Mouse (Mus musculus): Measurements from ENCODE around the gene Gnl1.
"Not testable (repeated sequence)": the region's sequence is repeated elsewhere in the genome, so short reads cannot be mapped to it uniquely, and the experiment has no call there.

Gnl1 gene

GRCm38 (mm10) chr17:36023710-36024654 is 44.3 kb downstream of the Gnl1 start:
- DNase-seq (ENCODE audit: extremely low read depth, low read depth, low spot score): peak; percentile 92

GRCm38 (mm10) chr17:36025197-36025596 is 45.5 kb downstream of the Gnl1 start:
- no peak for DNase-seq (ENCODE audit: extremely low read depth, low read depth, low spot score)

GRCm38 (mm10) chr17:36025901-36026300 is 46.2 kb downstream of the Gnl1 start:
- DNase-seq (ENCODE audit: extremely low read depth, low read depth, low spot score): no peak

GRCm38 (mm10) chr17:36027663-36028062 is 48.0 kb downstream of the Gnl1 start:
- DNase-seq (ENCODE audit: extremely low read depth, low read depth, low spot score): no peak

GRCm38 (mm10) chr17:36028879-36029619 is 49.4 kb downstream of the Gnl1 start:
- no peak for DNase-seq (ENCODE audit: extremely low read depth, low read depth, low spot score)

- not testable (repeated sequence) for DNase-seq (ENCODE audit: extremely low read depth, low read depth, low spot score)
Measured at GRCm38 (mm10) chr17:36030046-36030702, 50.5 kb downstream of the Gnl1 start.

GRCm38 (mm10) chr17:36030703-36031582 is 51.3 kb downstream of the Gnl1 start:
- DNase-seq (ENCODE audit: extremely low read depth, low read depth, low spot score): not testable (repeated sequence)

GRCm38 (mm10) chr17:36031583-36032331 is 52.1 kb downstream of the Gnl1 start:
- not testable (repeated sequence) for DNase-seq (ENCODE audit: extremely low read depth, low read depth, low spot score)

- DNase-seq (ENCODE audit: extremely low read depth, low read depth, low spot score): not testable (repeated sequence)
Measured at GRCm38 (mm10) chr17:36032351-36032875, 52.8 kb downstream of the Gnl1 start, which contains the start of gene H2-T23. Gene H2-T23 (minus strand): TSS chr17:36032855.

GRCm38 (mm10) chr17:36034524-36034923 is 54.9 kb downstream of the Gnl1 start:
- not testable (repeated sequence) for DNase-seq (ENCODE audit: extremely low read depth, low read depth, low spot score)

- not testable (repeated sequence) for DNase-seq (ENCODE audit: extremely low read depth, low read depth, low spot score)
Measured at GRCm38 (mm10) chr17:36035010-36035638, 55.5 kb downstream of the Gnl1 start.

- DNase-seq (ENCODE audit: extremely low read depth, low read depth, low spot score): not testable (repeated sequence)
Measured at GRCm38 (mm10) chr17:36036126-36036525, 56.5 kb downstream of the Gnl1 start.

Measured in fat pad, adult 2 months (tissue).